ENCODE assay signal across 9 mouse cellular contexts in genomic region chr1:57949195-57949594, GRCm38 (mm10). TPM values are rescaled to one million over a fixed set of nuclear protein-coding genes. Genes with fewer than 3 reads are reported as not detected.
DNase-seq lines count a peak whose midpoint lies in the region; ATAC-seq lines count a peak whose summit lies in the region.
"Had no signal": no experiment of that assay in that cellular context is flagged by ENCODE, and none has a peak within 500 bp of the region (broad histone marks: within the 10 kb centered on the region; RNA-seq: fewer than 3 reads in every experiment).

No protein-coding gene starts in this region.

- no peaks in the 10 kb centered on the region for H3K4me1 ChIP-seq in hindbrain, embryonic 11.5 days (replicated peaks; ENCODE audit: control insufficient read depth, insufficient read depth, low read length)
- H3K4me1 ChIP-seq in hindbrain, embryonic 10.5 days (replicated peaks), result peaks cover 31% of the 10 kb centered on the region
- H3K4me1 ChIP-seq in neural tube, embryonic 11.5 days (ENCODE audit: control insufficient read depth, insufficient read depth, low read length), result no peaks in the 10 kb centered on the region
- no peaks in the 10 kb centered on the region for H3K4me1 ChIP-seq in neural tube, embryonic 15.5 days
- peaks cover 18% of the 10 kb centered on the region for H3K4me1 ChIP-seq in embryonic facial prominence, embryonic 10.5 days
- H3K4me1 ChIP-seq in neural tube, embryonic 14.5 days (ENCODE audit: control insufficient read depth, insufficient read depth, low read length), result no peaks in the 10 kb centered on the region

- no peak overlapping the region for H3K9ac ChIP-seq in hindbrain, embryonic 11.5 days (ENCODE audit: low read depth, low read length)
- no peak overlapping the region for H3K9ac ChIP-seq in neural tube, embryonic 11.5 days (ENCODE audit: low read length)
- H3K9ac ChIP-seq in neural tube, embryonic 15.5 days (replicated peaks), result no peak overlapping the region
- H3K9ac ChIP-seq in neural tube, embryonic 14.5 days (replicated peaks; ENCODE audit: low read depth, low read length), result no peak overlapping the region
- H3K9ac ChIP-seq: embryonic facial prominence, embryonic 12.5 days had no signal

- H3K4me2 ChIP-seq in hindbrain, embryonic 11.5 days (replicated peaks; ENCODE audit: low read depth, low read length), result no peak overlapping the region
- H3K4me2 ChIP-seq in neural tube, embryonic 11.5 days (ENCODE audit: low read depth), result no peak overlapping the region
- H3K4me2 ChIP-seq in neural tube, embryonic 15.5 days, result no peak overlapping the region
- no peak overlapping the region for H3K4me2 ChIP-seq in neural tube, embryonic 14.5 days (ENCODE audit: low read depth, low read length)
- H3K4me2 ChIP-seq: embryonic facial prominence, embryonic 12.5 days had no signal

- H3K36me3 ChIP-seq in hindbrain, embryonic 11.5 days (ENCODE audit: control insufficient read depth, insufficient read depth, low read length), result no peaks in the 10 kb centered on the region
- H3K36me3 ChIP-seq in hindbrain, embryonic 10.5 days, result 0 out of 2 replicates have a peak, but pooled peaks cover 8% of the 10 kb centered on the region
- H3K36me3 ChIP-seq in neural tube, embryonic 11.5 days (ENCODE audit: control insufficient read depth, insufficient read depth, low read length), result no peaks in the 10 kb centered on the region
- peaks cover 4% of the 10 kb centered on the region; the same call in 1 of the 2 replicates for H3K36me3 ChIP-seq in neural tube, embryonic 15.5 days
- peaks cover 10% of the 10 kb centered on the region for H3K36me3 ChIP-seq in embryonic facial prominence, embryonic 10.5 days (replicated peaks)
- H3K36me3 ChIP-seq in neural tube, embryonic 14.5 days (ENCODE audit: control insufficient read depth, insufficient read depth, low read length), result no peaks in the 10 kb centered on the region

- ATAC-seq in hindbrain, embryonic 11.5 days (ENCODE audit: low FRiP score), result 0 out of 2 replicates have a peak, but pooled peaks have one; percentile 54
- ATAC-seq in neural tube, embryonic 11.5 days (ENCODE audit: insufficient read depth, low FRiP score, low TSS enrichment), result no peak
- no peak for ATAC-seq in neural tube, embryonic 15.5 days (ENCODE audit: low FRiP score)
- peak; percentile 80; the same call in 1 of the 2 replicates for ATAC-seq in neural tube, embryonic 14.5 days (ENCODE audit: low read depth)
- no peak for ATAC-seq in activated CD4-positive, CD25-positive, alpha-beta regulatory T cell, adult 4 months

- H3K9me3 ChIP-seq in hindbrain, embryonic 11.5 days (ENCODE audit: control insufficient read depth, low read length), result no peaks in the 10 kb centered on the region
- H3K9me3 ChIP-seq in hindbrain, embryonic 10.5 days, result no peaks in the 10 kb centered on the region
- H3K9me3 ChIP-seq in neural tube, embryonic 11.5 days (ENCODE audit: control insufficient read depth, low read length), result no peaks in the 10 kb centered on the region
- no peaks in the 10 kb centered on the region for H3K9me3 ChIP-seq in neural tube, embryonic 15.5 days (replicated peaks)
- H3K9me3 ChIP-seq in embryonic facial prominence, embryonic 10.5 days, result no peaks in the 10 kb centered on the region
- H3K9me3 ChIP-seq in neural tube, embryonic 14.5 days (ENCODE audit: control insufficient read depth, low read length), result no peaks in the 10 kb centered on the region
- H3K9me3 ChIP-seq: embryonic facial prominence, embryonic 12.5 days had no signal

- 10% methylated on average over 1 of the region's 1 CpGs for WGBS in hindbrain, embryonic 11.5 days
- WGBS in hindbrain, embryonic 10.5 days, result 22% methylated on average over 1 of the region's 1 CpGs
- WGBS in neural tube, embryonic 11.5 days, result 15% methylated on average over 1 of the region's 1 CpGs
- WGBS in neural tube, embryonic 15.5 days, result 8% methylated on average over 1 of the region's 1 CpGs
- 10% methylated on average over 1 of the region's 1 CpGs for WGBS in embryonic facial prominence, embryonic 10.5 days
- WGBS in neural tube, embryonic 14.5 days, result 3% methylated on average over 1 of the region's 1 CpGs

- DNase-seq in hindbrain, embryonic 11.5 days (ENCODE audit: low spot score), result peak; percentile 34
- no peak for DNase-seq in hindbrain, embryonic 10.5 days (ENCODE audit: low spot score)
- peak; percentile 28 for DNase-seq in neural tube, embryonic 11.5 days (ENCODE audit: low spot score)
- DNase-seq in embryonic facial prominence, embryonic 10.5 days (ENCODE audit: low spot score), result peak; percentile 27
- no peak for DNase-seq in left cerebral cortex, adult 9 months (ENCODE audit: low spot score in 2 of 2)

- H3K27ac ChIP-seq in hindbrain, embryonic 11.5 days (ENCODE audit: low read depth, low read length), result no peak overlapping the region
- no peak overlapping the region for H3K27ac ChIP-seq in hindbrain, embryonic 10.5 days
- no peak overlapping the region for H3K27ac ChIP-seq in neural tube, embryonic 11.5 days (ENCODE audit: low read depth, low read length)
- no peak overlapping the region for H3K27ac ChIP-seq in neural tube, embryonic 15.5 days (replicated peaks)
- no peak overlapping the region for H3K27ac ChIP-seq in embryonic facial prominence, embryonic 10.5 days (replicated peaks)
- H3K27ac ChIP-seq in neural tube, embryonic 14.5 days (ENCODE audit: low read depth, low read length), result no peak overlapping the region
- H3K27ac ChIP-seq: embryonic facial prominence, embryonic 12.5 days had no signal

- no peaks in the 10 kb centered on the region for H3K27me3 ChIP-seq in hindbrain, embryonic 11.5 days (ENCODE audit: control insufficient read depth, insufficient read depth, low read length)
- no peaks in the 10 kb centered on the region for H3K27me3 ChIP-seq in hindbrain, embryonic 10.5 days (ENCODE audit: insufficient read depth, poor library complexity, severe bottlenecking)
- no peaks in the 10 kb centered on the region for H3K27me3 ChIP-seq in neural tube, embryonic 11.5 days (ENCODE audit: control insufficient read depth, insufficient read depth, low read length)
- H3K27me3 ChIP-seq in neural tube, embryonic 15.5 days (replicated peaks), result no peaks in the 10 kb centered on the region
- H3K27me3 ChIP-seq in embryonic facial prominence, embryonic 10.5 days (replicated peaks; ENCODE audit: low read depth, poor library complexity, severe bottlenecking), result no peaks in the 10 kb centered on the region
- no peaks in the 10 kb centered on the region for H3K27me3 ChIP-seq in neural tube, embryonic 14.5 days (ENCODE audit: control insufficient read depth, insufficient read depth, low read length)
- H3K27me3 ChIP-seq: embryonic facial prominence, embryonic 12.5 days had no signal

- no peak overlapping the region for H3K4me3 ChIP-seq in hindbrain, embryonic 11.5 days (ENCODE audit: low read depth, low read length)
- H3K4me3 ChIP-seq in hindbrain, embryonic 10.5 days, result no peak overlapping the region
- H3K4me3 ChIP-seq in neural tube, embryonic 11.5 days (ENCODE audit: low read depth, low read length), result no peak overlapping the region
- H3K4me3 ChIP-seq in neural tube, embryonic 15.5 days (replicated peaks), result no peak overlapping the region
- no peak overlapping the region for H3K4me3 ChIP-seq in embryonic facial prominence, embryonic 10.5 days
- no peak overlapping the region for H3K4me3 ChIP-seq in neural tube, embryonic 14.5 days (ENCODE audit: low read depth, low read length)
- H3K4me3 ChIP-seq: embryonic facial prominence, embryonic 12.5 days had no signal

RNA-seq across cellular contexts. Expression of gene Sgo2a, which starts 46.6 kb away (rescaled TPM):
- polyA plus RNA-seq in hindbrain, embryonic 11.5 days (2014; fragmentation: Nextera tagmentation; extraction: Ambion mirVana), result 25.9 and 26.0 TPM in 2 replicates
- 16.5 and 19.6 TPM in 2 replicates for polyA plus RNA-seq in hindbrain, embryonic 10.5 days (2016; fragmentation: Nextera tagmentation; extraction: Ambion mirVana)
- 23.0 and 23.8 TPM in 2 replicates for polyA plus RNA-seq in neural tube, embryonic 11.5 days (2014; fragmentation: Nextera tagmentation; extraction: Ambion mirVana)
- 2.3 and 5.0 TPM in 2 replicates for polyA plus RNA-seq in neural tube, embryonic 15.5 days (2015; fragmentation: Nextera tagmentation; extraction: Ambion mirVana)
- polyA plus RNA-seq in embryonic facial prominence, embryonic 10.5 days (2016; fragmentation: Nextera tagmentation; extraction: Ambion mirVana), result 20.9 and 22.4 TPM in 2 replicates
- 1.9 and 2.4 TPM in 2 replicates for polyA plus RNA-seq in neural tube, embryonic 14.5 days (2014; fragmentation: Nextera tagmentation; extraction: Ambion mirVana)
- 1 to 10 TPM; 3.0 to 3.5 TPM for polyA plus RNA-seq in activated CD4-positive, CD25-positive, alpha-beta regulatory T cell, adult 4 months (2017; shearing (Covaris generic))

Comparison
In these comparisons a context has a peak if more than half of its experiments do, and no peak if none do; other contexts are left out.
1. ATAC-seq: peak in hindbrain, embryonic 11.5 days (single experiment) and neural tube, embryonic 14.5 days (single experiment); none in neural tube, embryonic 11.5 days (single experiment), neural tube, embryonic 15.5 days (single experiment) and activated CD4-positive, CD25-positive, alpha-beta regulatory T cell, adult 4 months (single experiment).
2. DNase-seq: peak in hindbrain, embryonic 11.5 days (single experiment), neural tube, embryonic 11.5 days (single experiment) and embryonic facial prominence, embryonic 10.5 days (single experiment); none in hindbrain, embryonic 10.5 days (single experiment) and left cerebral cortex, adult 9 months (0 of 2).